Mouse (Mus musculus) left cerebral cortex, postnatal 10 days (tissue): ENCODE data around the gene Efna5. TPM values are rescaled to one million over a fixed set of nuclear protein-coding genes. Genes with fewer than 3 reads are reported as not detected.

ENCODE experiments used
- DNase-seq, 2 experiments: peaks; one replicate each; pipeline ENCODE4 v3.0.0; 2021 to 2022; ENCODE audit warnings: low spot score in 2 of 2, mixed read lengths in 1 of 2; ENCODE audit errors: extremely low spot score in 1 of 2
- intact Hi-C: fragments of 180-260 bp; cut with DNase I; formaldehyde crosslinking; loops from one replicate; pipeline ENCODE4 v1.15.1; 2025
- total RNA-seq, 2 experiments: library from RNA; stranded (reverse); gene quantifications; 2 replicates each; pipeline ENCODE4 v1.2.3; 2021

Gene Efna5
- total RNA-seq, 2 experiments from 2014 or later = 44.2 to 44.4 TPM

- no peak for DNase-seq
- intact Hi-C loops = no loop called here
Observed at GRCm38 (mm10) chr17:62807891-62808290, 73.2 kb downstream of the Efna5 start.

- no peak for DNase-seq
- intact Hi-C loops = no loop called here
Observed at GRCm38 (mm10) chr17:62806646-62807045, 74.5 kb downstream of the Efna5 start.

- no peak for DNase-seq
- intact Hi-C loops = no loop called here
Observed at GRCm38 (mm10) chr17:62802748-62803147, 78.4 kb downstream of the Efna5 start.

GRCm38 (mm10) chr17:62797272-62797671 is 83.8 kb downstream of the Efna5 start:
- intact Hi-C loops = no loop called here
- DNase-seq = no peak

GRCm38 (mm10) chr17:62789291-62790290 is 91.5 kb downstream of the Efna5 start:
- intact Hi-C loops = no loop called here
- DNase-seq = no peak

- no peak for DNase-seq
- intact Hi-C loops = no loop called here
Observed at GRCm38 (mm10) chr17:62788783-62789182, 92.3 kb downstream of the Efna5 start.

- intact Hi-C loops = no loop called here
Observed at GRCm38 (mm10) chr17:62787855-62788254, 93.3 kb downstream of the Efna5 start.

GRCm38 (mm10) chr17:62786602-62786907 is 94.6 kb downstream of the Efna5 start:
- no peak for DNase-seq
- intact Hi-C loops = no loop called here

More at GRCm38 (mm10) chr17:62787855-62788254, 93.3 kb downstream of the Efna5 start:
- no peak for DNase-seq

GRCm38 (mm10) chr17:62785781-62786601 is 95.1 kb downstream of the Efna5 start:
- DNase-seq = no peak
- intact Hi-C loops = no loop called here

GRCm38 (mm10) chr17:62784274-62785171 is 96.6 kb downstream of the Efna5 start:
- no peak for DNase-seq
- intact Hi-C loops = no loop called here

- intact Hi-C loops = no loop called here
- peak; percentile 75 to 83 for DNase-seq
Observed at GRCm38 (mm10) chr17:62783524-62784273, 97.4 kb downstream of the Efna5 start.

- no peak for DNase-seq
- intact Hi-C loops = no loop called here
Observed at GRCm38 (mm10) chr17:62782826-62783404, 98.2 kb downstream of the Efna5 start.

GRCm38 (mm10) chr17:62781120-62781519 is 100.0 kb downstream of the Efna5 start:
- DNase-seq = no peak
- intact Hi-C loops = no loop called here

GRCm38 (mm10) chr17:62777858-62778564 is 103.1 kb downstream of the Efna5 start:
- DNase-seq = no peak
- intact Hi-C loops = no loop called here

GRCm38 (mm10) chr17:62776710-62777109 is 104.4 kb downstream of the Efna5 start:
- intact Hi-C loops = no loop called here
- no peak for DNase-seq

GRCm38 (mm10) chr17:62775976-62776375 is 105.1 kb downstream of the Efna5 start:
- no peak for DNase-seq
- intact Hi-C loops = no loop called here

- no peak for DNase-seq
- intact Hi-C loops = no loop called here
Observed at GRCm38 (mm10) chr17:62775401-62775800, 105.7 kb downstream of the Efna5 start.
